Mouse (Mus musculus): Measurements from ENCODE around the gene Strbp.
A peak's percentile ranks its signal among the peaks of the same experiment; 100 is the strongest.

Strbp gene

DNA sequence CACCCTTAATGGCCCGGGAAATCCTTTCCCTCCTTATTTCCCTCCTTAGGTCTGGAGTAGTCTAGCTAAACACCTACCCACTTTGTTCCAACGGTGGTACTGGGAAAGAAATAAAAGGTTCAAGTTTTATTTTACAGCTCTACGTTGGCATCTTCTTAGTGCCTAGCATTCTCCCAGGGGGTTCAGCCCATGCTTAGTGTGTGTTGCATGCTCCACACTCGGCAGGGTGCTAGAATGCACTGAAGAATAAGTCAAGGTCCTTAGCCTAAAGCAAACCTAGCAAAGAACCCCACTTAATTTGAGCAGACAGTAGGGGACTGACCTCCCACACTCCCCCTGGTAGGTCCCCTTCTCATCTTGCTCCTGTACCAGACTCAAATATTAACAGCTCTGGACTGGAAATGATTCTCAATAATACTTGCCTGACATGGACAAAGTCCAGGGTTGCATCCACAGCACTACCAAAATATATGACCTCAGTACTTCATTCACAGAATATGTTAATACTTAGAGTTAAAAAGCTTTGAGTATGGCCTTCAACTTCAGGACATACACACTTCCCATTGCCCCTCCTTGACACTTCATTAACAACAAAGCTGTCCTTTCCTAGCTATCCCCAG, 592 bp upstream of the Strbp start:
- DNase-seq (ENCODE audit: extremely low spot score, low spot score) = no peak

DNA sequence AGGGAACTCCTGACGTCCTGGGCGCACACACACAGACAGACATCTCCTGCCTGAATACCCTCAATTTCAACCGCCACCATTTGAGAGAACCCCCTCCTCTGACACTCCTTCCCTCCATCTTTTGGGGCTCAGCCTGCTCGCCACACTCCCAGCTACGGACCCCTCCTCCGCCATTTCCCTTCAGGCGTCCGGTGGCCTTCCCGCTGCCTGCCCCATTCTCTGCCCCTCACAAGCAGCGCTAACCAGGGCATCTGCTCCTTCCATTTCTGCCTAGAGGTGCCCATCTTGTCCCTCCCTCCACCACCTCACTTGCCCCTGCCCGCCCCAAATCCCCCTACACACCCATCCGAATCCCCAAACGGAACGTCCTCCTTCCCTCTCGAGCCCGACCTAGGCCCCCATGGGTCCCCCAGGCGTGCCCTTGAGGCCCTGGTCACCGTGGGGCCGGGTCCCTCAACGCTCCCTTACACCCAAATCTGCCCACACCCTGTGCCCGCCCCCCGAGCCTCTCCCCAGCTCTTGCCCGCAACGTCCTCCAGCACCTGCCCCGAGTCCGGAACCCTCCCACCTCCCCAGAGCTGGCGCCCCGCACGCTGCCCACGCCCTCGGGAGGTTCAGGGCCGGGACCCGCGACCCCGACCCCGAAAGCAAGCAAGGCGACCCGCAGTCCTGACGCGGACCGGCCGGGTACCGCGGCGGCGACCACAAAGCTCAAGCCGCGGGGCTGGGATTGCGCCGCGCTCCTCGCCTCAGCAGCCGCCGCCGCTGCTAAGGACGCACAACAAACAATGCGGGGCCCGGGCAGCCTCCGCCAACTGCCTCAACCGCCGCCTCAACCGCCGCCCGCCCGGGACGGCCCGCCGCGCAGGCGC, 1.1 kb downstream of the Strbp start:
- peak; percentile 84 for DNase-seq (ENCODE audit: extremely low spot score, low spot score)

DNA sequence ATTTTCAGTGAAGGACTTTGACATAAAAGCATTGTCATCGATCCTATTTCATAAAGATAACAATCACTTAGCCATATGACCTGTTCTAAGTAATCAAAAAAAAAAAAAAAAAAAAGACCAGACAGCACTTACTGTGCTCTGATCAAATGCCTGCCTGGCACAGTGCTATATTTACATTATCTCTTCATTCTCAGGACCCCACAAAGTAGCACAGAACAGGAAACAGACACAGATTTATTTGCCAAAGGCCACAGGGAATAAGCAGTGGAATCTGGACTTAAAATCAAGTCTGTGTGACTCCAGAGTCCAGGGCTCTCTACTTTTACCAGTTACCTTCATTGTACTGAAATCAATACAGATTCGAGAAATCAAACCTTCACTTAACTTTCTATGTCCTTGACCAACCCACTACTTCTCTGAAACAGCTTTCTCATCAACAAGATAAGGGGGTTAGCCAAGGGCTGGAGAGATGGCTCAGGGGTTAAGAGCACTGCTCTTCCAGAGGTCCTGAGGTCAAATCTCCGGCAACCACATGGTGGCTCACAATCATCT, 14.5 kb downstream of the Strbp start:
- DNase-seq (ENCODE audit: extremely low spot score, low spot score) = no peak

DNA sequence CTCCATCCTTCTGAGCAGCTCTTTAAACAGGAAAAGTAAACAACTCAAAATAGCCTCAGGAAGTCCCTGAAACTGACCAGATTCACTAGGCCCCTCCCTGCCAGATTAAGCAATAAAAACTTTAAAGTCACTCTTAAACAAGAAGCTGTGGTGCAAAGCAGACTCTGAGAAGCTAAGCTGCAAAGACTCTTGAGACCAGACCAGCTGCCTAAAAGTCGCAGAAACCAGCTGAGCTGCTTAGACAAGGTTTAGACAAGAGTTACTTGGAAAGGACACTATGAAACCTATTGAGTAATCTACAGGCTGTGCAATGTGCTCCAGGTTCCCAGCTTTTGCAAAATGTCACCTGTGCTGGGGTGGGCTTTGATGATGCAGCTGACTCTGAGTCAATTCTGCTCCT, 16.6 kb downstream of the Strbp start:
- DNase-seq (ENCODE audit: extremely low spot score, low spot score) = no peak

DNA sequence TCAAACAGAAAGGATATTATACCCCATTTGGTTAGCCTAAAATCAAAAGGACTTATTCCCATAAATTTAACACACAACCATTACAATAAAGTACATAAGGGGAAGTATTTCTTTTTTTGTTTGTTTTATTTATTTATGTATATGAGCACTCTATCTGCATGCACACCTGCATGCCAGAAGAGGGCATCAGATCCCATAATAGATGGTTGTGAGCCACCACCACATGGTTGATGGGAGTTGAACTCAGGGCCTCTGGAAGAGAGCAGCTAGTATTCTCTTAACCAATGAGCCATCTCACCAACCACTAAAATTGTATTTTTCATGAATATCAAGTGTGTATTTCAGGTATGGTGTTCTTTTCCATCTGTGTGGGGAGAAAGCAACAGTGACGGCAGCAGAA, 18.8 kb downstream of the Strbp start:
- DNase-seq (ENCODE audit: extremely low spot score, low spot score) = no peak

DNA sequence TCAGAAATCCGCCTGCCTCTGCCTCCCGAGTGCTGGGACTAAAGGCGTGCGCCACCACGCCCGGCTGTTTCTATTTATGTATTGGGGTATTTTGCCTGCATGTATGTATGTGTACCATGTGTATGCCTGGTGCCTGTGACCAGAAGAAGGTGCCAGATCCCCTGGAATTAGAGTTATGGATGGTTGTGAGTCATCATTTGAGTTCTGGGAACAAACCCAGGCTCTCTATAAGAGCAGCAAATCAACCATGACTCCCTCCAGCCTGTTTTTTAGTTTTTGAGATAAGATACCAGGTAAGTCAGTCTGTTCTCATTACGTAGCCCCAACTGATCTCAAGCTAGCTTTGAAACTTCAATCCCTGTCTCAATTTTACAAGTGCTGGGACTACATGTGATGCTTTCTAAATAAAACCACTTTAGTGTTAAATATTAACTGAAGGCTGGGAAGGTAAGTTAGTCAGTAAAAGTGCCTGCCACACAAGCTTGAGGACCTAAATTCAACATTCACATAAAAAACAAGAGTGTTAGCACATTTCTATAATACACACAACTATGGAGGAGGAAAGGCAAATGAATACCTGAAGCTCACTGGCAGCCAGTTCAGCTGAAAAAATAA, 21.4 kb downstream of the Strbp start:
- no peak for DNase-seq (ENCODE audit: extremely low spot score, low spot score)

DNA sequence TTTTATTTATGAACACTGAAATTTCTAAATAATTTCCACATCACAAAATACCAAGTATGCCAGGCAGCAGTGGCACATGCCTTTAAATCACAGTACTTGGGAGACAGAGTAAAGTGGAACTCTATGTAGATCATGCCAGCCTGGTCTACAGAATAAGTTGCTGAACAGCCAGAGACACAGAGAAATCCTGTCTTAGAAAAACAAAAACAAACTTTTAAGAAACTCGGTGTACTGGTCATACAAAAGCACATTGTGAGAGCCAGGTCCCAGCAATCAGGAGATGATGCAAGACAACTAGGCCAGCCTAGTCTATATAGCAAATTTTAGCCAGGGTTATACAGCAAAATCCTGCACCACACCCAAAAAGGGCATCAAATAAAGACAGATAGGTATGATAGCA, 52.6 kb downstream of the Strbp start:
- DNase-seq (ENCODE audit: extremely low spot score, low spot score) = no peak

DNA sequence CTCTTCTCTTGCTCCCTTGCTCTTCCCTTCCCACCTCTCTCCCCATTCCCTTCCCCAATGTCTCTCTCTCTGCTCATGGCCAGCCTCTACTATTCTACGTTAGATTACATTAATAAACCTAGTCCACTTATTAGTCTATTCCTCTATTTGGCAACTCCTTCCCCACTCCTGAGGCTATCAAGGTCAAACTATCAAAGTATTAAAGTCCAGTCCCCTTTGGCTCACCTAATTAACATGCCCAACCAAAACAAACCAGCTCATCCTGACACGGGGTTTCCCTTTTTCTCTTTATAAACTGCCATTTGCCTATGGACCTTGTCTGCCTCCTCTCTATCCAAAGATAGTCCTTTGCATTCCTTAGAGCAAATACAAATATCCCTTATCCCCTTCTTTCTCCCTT, 54.1 kb downstream of the Strbp start:
- no peak for DNase-seq (ENCODE audit: extremely low spot score, low spot score)

DNA sequence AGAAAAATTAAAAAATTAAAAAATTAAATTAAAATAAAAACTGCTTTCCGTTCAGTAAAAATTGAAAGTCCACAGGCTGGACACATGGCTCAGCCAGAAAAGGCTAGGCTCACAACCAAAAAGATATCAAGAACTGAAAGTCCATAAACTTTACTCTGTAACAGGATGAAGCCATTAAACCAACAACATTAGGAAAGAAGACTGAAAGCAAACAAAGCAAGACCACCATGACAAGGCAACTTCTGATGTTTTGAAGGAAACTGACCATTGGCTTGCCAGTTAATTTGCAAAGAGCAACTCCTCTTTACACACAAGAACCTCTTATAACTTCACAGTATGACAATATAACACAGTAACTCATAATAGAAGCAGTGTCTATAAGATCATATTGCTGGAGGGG, 54.7 kb downstream of the Strbp start:
- no peak for DNase-seq (ENCODE audit: extremely low spot score, low spot score)

DNA sequence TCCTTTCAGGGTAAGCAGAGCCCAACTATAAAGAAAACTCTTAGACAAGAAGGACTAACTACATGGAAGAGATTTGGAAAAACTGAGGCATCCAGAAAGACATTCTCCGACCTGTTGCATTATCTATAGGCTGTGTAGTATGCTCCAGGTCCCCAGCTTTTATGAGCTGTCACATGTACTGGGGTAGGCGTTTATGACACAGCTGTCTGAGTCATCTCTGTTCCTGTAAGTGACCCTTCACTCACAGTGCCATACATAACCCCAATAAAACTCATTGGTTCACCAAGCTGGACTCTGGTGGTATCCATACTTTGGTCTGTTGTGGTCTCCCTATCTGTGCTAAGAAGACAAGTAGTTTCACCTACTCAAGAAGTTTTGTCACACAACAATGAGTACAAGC, 80.3 kb downstream of the Strbp start:
- no peak for DNase-seq (ENCODE audit: extremely low spot score, low spot score)

DNA sequence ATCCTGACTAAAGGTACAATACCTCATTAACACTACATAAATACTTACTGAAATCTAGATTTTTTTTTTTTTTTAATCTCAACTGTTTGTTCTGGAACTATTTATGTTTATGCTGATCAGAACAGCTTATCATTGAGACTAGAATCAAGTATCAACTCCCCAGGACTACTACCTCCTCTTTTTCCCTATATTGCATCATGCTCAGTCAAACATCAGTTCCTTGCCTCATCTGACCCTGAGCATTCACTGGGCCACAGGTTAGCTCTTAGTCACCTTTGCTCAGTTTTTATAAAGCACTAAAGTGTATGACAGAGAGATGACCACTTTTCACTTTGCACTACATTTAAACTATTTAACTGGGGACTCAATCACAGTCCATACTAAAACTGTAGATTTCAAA, 115.7 kb downstream of the Strbp start:
- no peak for DNase-seq (ENCODE audit: extremely low spot score, low spot score)

DNA sequence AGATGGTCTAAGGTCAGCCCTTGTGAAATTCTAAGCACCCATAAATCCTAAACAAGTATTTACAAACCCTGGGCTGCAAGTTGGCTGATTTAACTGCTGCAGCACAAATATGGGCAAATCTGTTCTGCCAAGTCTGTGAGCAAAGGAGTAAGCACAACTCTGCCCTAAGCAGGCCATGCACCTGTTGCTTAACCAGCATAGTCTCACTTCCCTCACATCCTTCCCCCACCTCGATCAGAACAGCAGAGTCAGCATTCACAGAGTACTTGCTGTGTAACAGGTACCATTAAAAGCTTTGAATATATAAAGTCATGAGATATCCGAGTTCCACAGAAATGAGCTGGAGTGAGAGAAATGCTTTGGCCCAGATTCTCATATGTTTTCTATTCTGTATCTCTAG, 125.5 kb downstream of the Strbp start:
- no peak for DNase-seq (ENCODE audit: extremely low spot score, low spot score)

DNA sequence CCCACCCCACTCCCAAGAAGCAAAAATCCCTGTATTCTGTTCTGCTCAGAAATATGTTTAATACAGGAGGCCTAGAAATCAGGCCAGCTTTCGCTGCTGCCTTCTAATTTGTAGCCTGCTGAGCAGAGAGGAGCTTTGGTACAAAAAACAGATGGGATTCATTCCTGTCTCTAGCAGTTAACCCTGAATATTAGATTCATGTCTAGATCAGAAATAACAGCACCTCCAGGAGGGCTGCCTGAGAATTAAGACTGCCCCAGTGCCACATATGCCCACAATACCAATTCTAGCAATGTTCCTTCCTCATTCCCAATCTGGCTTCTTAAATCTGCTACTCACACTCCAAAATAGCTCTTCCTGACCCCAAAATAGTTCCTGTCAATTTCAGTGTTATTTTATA, 127.0 kb downstream of the Strbp start:
- no peak for DNase-seq (ENCODE audit: extremely low spot score, low spot score)

DNA sequence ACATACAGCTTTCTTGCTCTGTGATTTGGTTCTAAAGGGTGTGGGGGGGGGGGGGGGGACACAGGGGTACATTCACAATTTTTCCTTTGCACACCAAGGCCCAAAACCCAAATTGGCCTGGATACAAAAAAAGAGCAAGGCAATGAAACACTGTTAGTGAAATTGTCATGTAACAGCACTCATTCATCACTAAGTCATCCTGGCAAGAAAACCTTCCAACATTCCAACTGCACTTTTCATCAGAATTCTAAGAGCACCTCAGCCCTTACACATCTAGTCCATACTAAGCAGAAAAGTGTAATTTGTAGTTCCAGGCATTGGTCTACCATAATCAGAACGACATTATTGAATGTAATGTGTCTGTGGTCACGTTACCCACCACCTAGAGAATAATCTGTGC, 131.5 kb downstream of the Strbp start:
- DNase-seq (ENCODE audit: extremely low spot score, low spot score) = no peak

DNA sequence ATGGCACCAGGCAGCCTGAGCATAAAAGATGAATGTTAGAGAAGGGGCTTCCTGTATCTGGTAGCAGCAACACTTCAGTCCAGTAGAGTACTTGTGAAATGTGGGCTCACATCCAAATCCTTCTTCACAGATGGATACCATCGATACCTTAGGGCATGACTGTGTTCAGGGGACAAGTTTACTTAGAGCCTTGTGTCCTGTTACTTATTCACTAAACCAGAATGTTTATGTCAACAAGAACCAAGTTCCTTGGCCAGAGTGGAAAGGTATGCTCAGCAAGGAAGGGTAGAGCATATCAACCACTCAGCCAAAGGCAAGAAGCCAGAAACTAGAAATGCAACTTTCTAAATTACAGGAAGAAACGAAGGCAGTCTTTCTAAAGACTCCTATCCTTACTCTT, 133.0 kb downstream of the Strbp start:
- DNase-seq (ENCODE audit: extremely low spot score, low spot score) = no peak

DNA sequence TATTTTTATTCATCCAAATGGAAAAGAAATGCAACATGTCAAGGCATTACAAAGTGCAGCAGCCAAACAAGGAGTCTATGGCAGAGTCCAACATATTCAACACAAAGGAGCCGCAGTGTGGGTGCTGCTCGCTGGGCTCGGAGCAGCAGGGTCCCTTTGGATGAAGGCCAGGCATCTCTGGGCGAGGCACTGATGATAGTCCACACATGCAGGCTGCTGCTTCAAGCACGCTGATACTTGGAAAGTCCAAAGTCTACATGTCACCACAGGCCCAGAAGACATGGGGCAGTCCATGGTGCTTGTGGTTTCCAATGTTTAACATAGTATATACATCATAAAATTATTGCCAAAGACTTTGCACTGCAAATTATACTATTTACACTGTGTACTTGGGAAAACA, 133.8 kb downstream of the Strbp start:
- no peak for DNase-seq (ENCODE audit: extremely low spot score, low spot score)

DNA sequence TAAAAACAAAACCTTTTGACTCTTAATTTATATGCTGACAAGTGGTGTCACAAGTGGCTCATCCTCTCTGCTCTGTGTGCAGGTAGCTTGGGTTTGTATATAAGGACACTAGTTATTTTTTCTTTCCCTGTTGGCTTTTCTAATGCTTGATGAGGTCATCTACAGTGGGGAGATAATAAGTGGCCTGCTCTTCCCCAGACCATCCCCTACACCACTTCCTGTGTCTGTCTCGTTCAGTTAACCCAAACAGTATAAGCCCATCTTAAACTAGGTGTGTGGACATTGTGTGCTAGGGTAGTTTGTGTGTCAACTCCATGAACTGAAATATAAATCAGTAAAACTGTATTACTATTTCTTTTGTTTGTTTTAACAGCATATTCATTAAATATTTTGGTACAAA, 137.6 kb downstream of the Strbp start:
- DNase-seq (ENCODE audit: extremely low spot score, low spot score) = no peak

DNA sequence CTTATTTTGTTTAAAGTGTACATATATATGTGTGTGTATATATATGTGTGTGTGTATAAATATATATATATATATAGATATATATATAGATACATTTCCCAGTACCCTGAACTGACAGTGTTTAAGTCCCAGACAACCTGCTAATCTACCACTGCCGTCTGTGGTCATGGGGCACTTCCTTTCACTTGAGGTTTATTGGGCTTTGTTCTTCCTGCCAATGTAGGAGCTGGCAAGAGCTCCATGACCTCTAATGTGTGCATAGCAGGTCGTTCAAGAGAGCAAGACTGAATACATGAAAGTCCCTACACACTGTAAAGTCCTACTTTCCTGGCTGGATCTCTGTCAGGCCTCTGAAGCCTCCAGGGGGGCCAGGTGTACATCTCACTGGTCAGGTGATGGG, 138.1 kb downstream of the Strbp start:
- no peak for DNase-seq (ENCODE audit: extremely low spot score, low spot score)

DNA sequence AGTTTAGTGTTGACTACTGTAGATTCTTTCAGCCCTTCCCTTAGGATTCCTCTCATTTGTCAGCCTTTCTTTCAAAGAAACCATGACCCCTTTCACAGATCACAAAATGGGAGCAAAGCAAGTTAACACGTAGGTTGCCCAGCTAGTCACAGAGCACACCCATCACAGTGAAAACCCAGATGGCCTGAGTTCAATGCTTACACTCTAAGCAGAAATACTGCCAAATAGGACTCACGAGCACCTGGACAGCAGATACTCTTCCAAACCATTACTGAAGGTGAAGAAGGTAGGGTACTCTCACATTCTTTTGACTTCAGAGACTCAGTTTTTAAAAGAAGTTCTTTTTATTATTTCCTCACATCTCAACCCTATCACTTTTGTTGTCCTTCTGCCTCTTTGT, 147.3 kb downstream of the Strbp start:
- no peak for DNase-seq (ENCODE audit: extremely low spot score, low spot score)

DNA sequence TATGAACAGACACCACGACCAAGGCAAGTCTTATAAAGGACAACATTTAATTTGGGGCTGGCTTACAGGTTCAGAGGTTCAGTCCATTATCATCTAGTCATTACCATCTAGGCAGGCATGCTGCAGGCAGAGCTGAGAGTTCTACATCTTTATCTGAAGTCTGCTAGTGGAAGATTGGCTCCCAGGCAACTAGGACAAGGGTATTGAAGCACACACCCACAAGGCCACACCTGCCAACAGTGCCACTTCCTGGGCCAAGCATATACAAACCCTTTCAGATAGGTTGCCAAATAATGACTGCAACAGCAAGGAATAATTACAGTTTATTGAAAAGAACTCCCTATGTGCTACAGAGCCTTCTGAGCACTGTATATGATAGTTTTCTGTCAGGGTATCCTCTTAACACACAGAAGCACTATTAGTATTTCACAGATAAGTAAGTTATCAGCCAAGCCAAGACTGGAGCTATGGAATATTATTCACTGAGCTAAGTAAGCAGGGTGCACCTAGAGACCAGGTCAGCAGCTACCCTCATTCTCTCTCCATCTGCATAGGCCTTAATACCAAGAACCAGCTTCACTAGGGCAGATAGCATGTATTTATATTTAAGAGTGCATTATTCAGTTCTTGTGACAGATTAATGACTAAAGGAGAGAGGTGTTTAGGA, 154.2 kb downstream of the Strbp start:
- DNase-seq (ENCODE audit: extremely low spot score, low spot score) = no peak

DNA sequence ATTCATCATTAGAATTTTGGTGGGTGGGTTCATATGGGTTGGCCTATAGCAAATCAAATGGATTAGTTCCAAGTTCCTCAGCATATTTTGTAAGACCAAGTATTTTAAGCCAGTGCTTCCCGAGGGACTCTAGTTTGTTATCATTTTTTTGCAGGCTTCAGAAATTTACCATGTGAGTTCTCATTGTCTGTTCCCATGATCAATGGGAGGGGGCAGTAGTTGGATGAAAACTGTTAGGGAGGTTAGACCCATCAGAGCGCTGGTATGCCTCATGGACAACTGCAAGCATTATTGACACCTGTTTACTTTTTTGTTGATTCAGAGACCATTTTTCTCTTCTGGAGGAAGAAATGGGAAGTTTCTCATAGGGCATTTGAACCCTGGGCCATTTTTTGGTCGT, 172.0 kb downstream of the Strbp start:
- DNase-seq (ENCODE audit: extremely low spot score, low spot score) = no peak

DNA sequence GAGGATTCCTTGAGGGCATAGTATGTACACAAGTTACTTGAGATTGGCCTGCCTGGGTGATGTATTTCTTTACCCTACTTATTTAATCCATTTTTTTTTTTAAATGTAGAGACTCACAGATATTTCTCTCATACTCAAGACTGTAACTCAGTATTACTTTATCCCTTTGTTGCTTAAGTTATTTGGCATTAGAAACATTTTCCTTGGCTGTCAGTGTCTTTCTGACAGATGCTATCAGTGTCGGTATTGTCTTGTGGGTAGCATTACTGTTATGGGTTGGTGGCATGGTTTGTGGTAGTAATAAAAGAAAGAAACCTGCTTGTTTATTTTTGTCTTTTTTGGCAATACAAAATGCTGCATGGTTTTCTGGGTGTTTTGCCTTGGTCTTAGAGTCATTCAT, 172.9 kb downstream of the Strbp start:
- DNase-seq (ENCODE audit: extremely low spot score, low spot score) = no peak

Measured in neural tube, embryonic 10.5 days (tissue).